Mouse (Mus musculus) frontal cortex, adult 2 months (tissue): ENCODE data around the gene Olfr1214. TPM values are rescaled to one million over a fixed set of nuclear protein-coding genes. Genes with fewer than 3 reads are reported as not detected.
"Not testable (repeated sequence)": the region's sequence is repeated elsewhere in the genome, so short reads cannot be mapped to it uniquely, and the experiment has no call there.

Experiments used
- DNase-seq, 2 experiments: peaks; one replicate each; pipeline ENCODE4 v3.0.0; 2022; ENCODE audit warnings: low spot score in 1 of 2; ENCODE audit errors: extremely low spot score in 1 of 2
- polyA plus RNA-seq: library from polyadenylated mRNA; depleted of rRNA; stranded (reverse); fragments of >200 nt; gene quantifications from 2 replicates; pipeline ENCODE4 v1.2.3, GENCODE M21; 2012; rRNA removed

The Olfr1214 gene
- polyA plus RNA-seq, result not detected in 2 replicates

DNA sequence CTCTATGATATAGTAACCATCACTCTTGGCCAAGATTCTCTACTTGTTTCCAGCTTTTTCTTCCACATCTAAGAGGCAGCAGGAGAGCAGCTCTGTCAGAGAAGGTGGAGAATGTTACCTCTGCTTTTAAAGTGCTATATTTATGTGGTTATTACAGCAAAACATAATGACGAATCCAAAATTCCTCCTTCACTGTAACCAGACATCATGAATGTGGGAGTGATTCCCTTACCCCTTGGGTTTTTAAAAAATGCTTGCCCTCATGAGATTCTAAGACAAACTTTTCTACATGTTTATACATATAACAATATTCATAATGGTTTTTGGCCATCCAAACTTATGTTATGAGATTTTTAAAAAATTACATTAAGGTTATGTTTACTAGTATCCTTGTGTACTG, at the start of gene Olfr1214:
Gene Olfr1214 (minus strand): TSS at position 101 of the 400 bp plus-strand sequence.
- DNase-seq, result no peak

DNA sequence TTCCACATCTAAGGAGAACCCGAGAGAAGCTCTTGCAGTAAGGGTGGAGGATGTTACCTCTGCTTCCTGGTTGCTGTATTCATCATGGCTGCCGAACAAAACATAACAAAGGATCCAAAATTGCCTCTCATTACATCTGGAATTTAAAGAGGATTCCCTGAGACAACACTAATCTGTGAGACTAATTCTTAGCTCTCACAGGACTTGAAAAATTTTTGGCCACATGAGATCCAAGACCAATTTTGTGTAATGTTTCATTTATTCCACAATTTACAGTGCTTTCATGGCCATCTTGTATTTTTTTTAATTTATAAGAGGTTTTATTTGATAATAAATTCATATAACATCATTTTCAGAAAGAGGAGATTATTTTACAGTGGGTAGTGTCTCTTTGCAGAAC, 39.5 kb upstream of the Olfr1214 start, which contains the start of gene Olfr1217:
Gene Olfr1217 (minus strand): TSS at position 101 of the 400 bp plus-strand sequence.
- no peak for DNase-seq

DNA sequence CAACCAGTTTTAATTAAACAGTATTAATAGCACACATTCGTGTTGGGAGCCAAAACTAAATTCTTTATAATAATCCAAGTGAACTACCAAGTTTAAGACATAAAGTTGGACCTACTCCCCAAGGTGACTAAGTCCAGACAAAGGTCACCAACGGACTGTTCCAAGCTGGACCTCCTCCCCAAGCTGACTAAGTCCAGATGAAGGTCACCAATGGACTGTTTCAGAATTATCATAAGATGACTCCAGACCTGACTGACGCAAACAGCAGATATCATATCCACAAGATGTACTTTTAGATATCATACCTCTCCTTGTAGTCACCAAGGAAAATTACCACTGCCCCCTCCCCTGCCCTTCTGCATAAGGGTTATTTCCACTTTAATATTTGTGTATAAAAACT, 29.0 kb upstream of the Olfr1214 start:
- DNase-seq, result not testable (repeated sequence)

DNA sequence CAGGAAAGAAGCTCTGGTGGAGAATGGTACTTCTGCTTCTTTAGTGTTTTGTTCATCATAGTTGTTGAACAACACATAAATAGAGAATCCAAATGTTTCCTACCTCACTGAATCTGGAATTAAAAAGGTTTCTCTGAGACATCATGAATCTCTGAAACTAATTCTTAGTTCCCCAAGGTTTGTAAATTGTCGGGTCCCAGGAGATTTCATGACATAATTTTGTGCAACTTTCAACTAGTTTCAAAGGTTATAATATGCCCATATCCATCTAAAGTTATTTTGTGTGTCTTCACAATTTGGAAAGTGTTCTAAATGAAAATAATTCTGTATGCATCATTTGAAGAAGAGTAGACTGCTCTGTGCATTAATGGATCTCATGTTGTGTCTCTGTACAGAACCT, 25.8 kb upstream of the Olfr1214 start, which contains the start of gene Olfr1216:
Gene Olfr1216 (minus strand): TSS at position 101 of the 400 bp plus-strand sequence.
- DNase-seq, result no peak

GRCm38 (mm10) chr2:89006873-89007272, 14.4 kb upstream of the Olfr1214 start, which contains the start of gene Olfr1215:
Olfr1215 (minus strand) TSS chr2:89006973.
- no peak for DNase-seq

GRCm38 (mm10) chr2:88980181-88980580, 12.3 kb downstream of the Olfr1214 start, which contains the start of gene Gm13762:
Gm13762 (minus strand) TSS chr2:88980281.
- no peak for DNase-seq

DNA sequence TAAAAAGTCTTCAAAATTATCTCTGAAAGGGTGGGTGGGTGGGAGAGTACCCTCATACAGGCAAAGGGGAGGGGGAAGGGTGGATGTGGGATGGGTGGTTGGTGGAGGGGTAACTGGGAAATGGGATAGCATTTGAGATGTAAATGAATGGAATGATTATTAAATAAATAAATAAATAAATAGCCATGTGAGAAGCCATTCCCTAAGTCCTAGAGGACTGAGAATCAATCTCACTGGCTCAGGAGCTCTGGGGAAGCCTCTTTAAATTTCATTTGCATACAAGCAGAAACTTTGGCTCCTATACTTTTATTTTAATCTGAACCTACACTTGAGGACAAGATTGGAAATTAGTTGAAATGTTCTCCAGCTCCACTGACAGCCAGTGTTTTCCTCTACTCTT, 38.8 kb downstream of the Olfr1214 start, which contains the start of gene Olfr1212:
Gene Olfr1212 (plus strand): TSS at position 301 of the 400 bp plus-strand sequence.
- DNase-seq, result no peak

DNA sequence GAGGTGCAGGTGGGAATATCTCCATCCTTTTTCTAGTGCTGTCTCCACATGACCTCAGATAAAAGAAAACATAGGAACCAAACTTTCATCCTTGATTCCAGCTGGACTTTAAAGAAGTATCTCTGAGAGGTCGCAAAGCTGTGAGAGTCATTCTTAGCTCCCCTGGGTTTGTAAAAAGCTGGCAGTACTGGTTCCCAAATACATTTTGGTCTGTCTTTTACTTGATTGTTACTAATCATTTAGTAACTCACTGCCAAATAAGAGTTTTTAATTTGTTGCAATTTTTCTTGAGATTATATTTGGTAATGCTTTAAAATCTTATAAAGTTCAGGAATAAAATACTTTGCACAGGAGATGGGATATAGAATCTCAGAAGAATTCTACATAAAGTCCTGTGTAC, 54.4 kb downstream of the Olfr1214 start, which contains the start of gene Olfr1211:
Gene Olfr1211 (minus strand): TSS at position 101 of the 400 bp plus-strand sequence.
- no peak for DNase-seq

Other genes starting within 250 kb of the Olfr1214 start
- not detected in 2 replicates for gene Olfr1198, start 241.3 kb downstream of the Olfr1214 start, polyA plus RNA-seq
- gene Olfr1199, start 232.2 kb downstream of the Olfr1214 start, polyA plus RNA-seq, result not detected in 2 replicates
- not detected in 2 replicates for gene Olfr1200, start 222.2 kb downstream of the Olfr1214 start, polyA plus RNA-seq
- gene Olfr1201, start 199.6 kb downstream of the Olfr1214 start, polyA plus RNA-seq, result not detected in 2 replicates
- not detected in 2 replicates for gene Olfr1202, start 178.2 kb downstream of the Olfr1214 start, polyA plus RNA-seq
- not detected in 2 replicates for gene Olfr1205, start 162.9 kb downstream of the Olfr1214 start, polyA plus RNA-seq
- gene Olfr1204, start 143.4 kb downstream of the Olfr1214 start, polyA plus RNA-seq, result not detected in 2 replicates
- gene Olfr1206, start 129.4 kb downstream of the Olfr1214 start, polyA plus RNA-seq, result not detected in 2 replicates
- not detected in 2 replicates for gene Olfr1208, start 90.3 kb downstream of the Olfr1214 start, polyA plus RNA-seq
- not detected in 2 replicates for gene Olfr1209, start 77.5 kb downstream of the Olfr1214 start, polyA plus RNA-seq
- gene Olfr1211, start 54.5 kb downstream of the Olfr1214 start, polyA plus RNA-seq, result not detected in 2 replicates
- not detected in 2 replicates for gene Olfr1212, start 38.7 kb downstream of the Olfr1214 start, polyA plus RNA-seq
- not detected in 2 replicates for gene Gm13762, start 12.4 kb downstream of the Olfr1214 start, polyA plus RNA-seq
- not detected in 2 replicates for gene Olfr1215, start 14.3 kb upstream of the Olfr1214 start, polyA plus RNA-seq
- gene Olfr1216, start 25.7 kb upstream of the Olfr1214 start, polyA plus RNA-seq, result not detected in 2 replicates
- gene Olfr1217, start 39.4 kb upstream of the Olfr1214 start, polyA plus RNA-seq, result 0.15 TPM in 1 of 2 replicates, not detected in the other
- not detected in 2 replicates for gene Olfr1218, start 68.5 kb upstream of the Olfr1214 start, polyA plus RNA-seq
- gene Olfr1219, start 90.9 kb upstream of the Olfr1214 start, polyA plus RNA-seq, result not detected in 2 replicates
- gene Olfr1220, start 114.2 kb upstream of the Olfr1214 start, polyA plus RNA-seq, result not detected in 2 replicates
- not detected in 2 replicates for gene Olfr1221, start 124.6 kb upstream of the Olfr1214 start, polyA plus RNA-seq
- not detected in 2 replicates for gene Olfr1222, start 140.4 kb upstream of the Olfr1214 start, polyA plus RNA-seq
- not detected in 2 replicates for gene Olfr1223, start 158.9 kb upstream of the Olfr1214 start, polyA plus RNA-seq
- gene Olfr1224-ps1, start 171.4 kb upstream of the Olfr1214 start, polyA plus RNA-seq, result not detected in 2 replicates
- gene Olfr1225, start 182.0 kb upstream of the Olfr1214 start, polyA plus RNA-seq, result not detected in 2 replicates
- gene Olfr1226, start 207.4 kb upstream of the Olfr1214 start, polyA plus RNA-seq, result 0.02 TPM in 1 of 2 replicates, not detected in the other